Mouse (Mus musculus): ENCODE data around the gene Tecpr2.

The Tecpr2 gene

GRCm38 (mm10) chr12:110949410-110949809, 60.3 kb downstream of the Tecpr2 start:
- DNase-seq = no peak

GRCm38 (mm10) chr12:110950151-110950550, 61.1 kb downstream of the Tecpr2 start:
- no peak for DNase-seq

- no peak for DNase-seq
Measured at GRCm38 (mm10) chr12:110951236-110951635, 62.2 kb downstream of the Tecpr2 start.

GRCm38 (mm10) chr12:110952628-110953385, 63.7 kb downstream of the Tecpr2 start:
- no peak for DNase-seq

GRCm38 (mm10) chr12:110953443-110953842, 64.4 kb downstream of the Tecpr2 start:
- DNase-seq = no peak

- DNase-seq = no peak
Measured at GRCm38 (mm10) chr12:110953900-110954299, 64.8 kb downstream of the Tecpr2 start.

GRCm38 (mm10) chr12:110954351-110954991, 65.4 kb downstream of the Tecpr2 start:
- DNase-seq = no peak

GRCm38 (mm10) chr12:110961973-110962372, 72.9 kb downstream of the Tecpr2 start:
- DNase-seq = no peak

- no peak for DNase-seq
Measured at GRCm38 (mm10) chr12:110965500-110965899, 76.4 kb downstream of the Tecpr2 start.

GRCm38 (mm10) chr12:110966079-110966478, 77.0 kb downstream of the Tecpr2 start:
- DNase-seq = no peak

- DNase-seq = no peak
Measured at GRCm38 (mm10) chr12:110967146-110967545, 78.1 kb downstream of the Tecpr2 start.

- no peak for DNase-seq
Measured at GRCm38 (mm10) chr12:110970408-110970807, 81.3 kb downstream of the Tecpr2 start.

GRCm38 (mm10) chr12:110971972-110972371, 82.9 kb downstream of the Tecpr2 start:
- DNase-seq = no peak

GRCm38 (mm10) chr12:110973829-110974228, 84.8 kb downstream of the Tecpr2 start:
- DNase-seq = no peak

GRCm38 (mm10) chr12:110974295-110974694, 85.2 kb downstream of the Tecpr2 start:
- DNase-seq = no peak

GRCm38 (mm10) chr12:110974726-110975125, 85.7 kb downstream of the Tecpr2 start:
- no peak for DNase-seq

GRCm38 (mm10) chr12:110975385-110975784, 86.3 kb downstream of the Tecpr2 start:
- no peak for DNase-seq

- DNase-seq = no peak
Measured at GRCm38 (mm10) chr12:110975838-110976468, 86.9 kb downstream of the Tecpr2 start.

GRCm38 (mm10) chr12:110976589-110977344, 87.7 kb downstream of the Tecpr2 start:
- no peak for DNase-seq

GRCm38 (mm10) chr12:110977345-110977733, 88.3 kb downstream of the Tecpr2 start:
- no peak for DNase-seq

- DNase-seq = no peak
Measured at GRCm38 (mm10) chr12:110977896-110978606, 89.0 kb downstream of the Tecpr2 start.

GRCm38 (mm10) chr12:110978607-110979406, 89.7 kb downstream of the Tecpr2 start, which contains the start of gene Ankrd9:
TSS of gene Ankrd9 (minus strand) at chr12:110979040.
- DNase-seq = peak; percentile 99

Measured in lung, postnatal 4 days (tissue).